Mouse (Mus musculus): ENCODE measurements around the gene Gpr21.
"Not testable (repeated sequence)": the region's sequence is repeated elsewhere in the genome, so short reads cannot be mapped to it uniquely, and the experiment has no call there.

Gene Gpr21
- long read RNA-seq, experiment 1: 0 reads
- long read RNA-seq, experiment 2: 0 reads

- intact Hi-C loops (cut with DNase I): no loop called here
Measured at GRCm38 (mm10) chr2:37516030-37516710, at the start of gene Gpr21. TSS of gene Gpr21 (plus strand) at chr2:37516332.

GRCm38 (mm10) chr2:37479559-37479958 is 36.6 kb upstream of the Gpr21 start:
- intact Hi-C loops (cut with DNase I): no loop called here

- intact Hi-C loops (cut with DNase I): loop anchor here (5.0 kb wide), 1 partner anchor 78 kb away; no protein-coding TSS in a partner anchor
Measured at GRCm38 (mm10) chr2:37480039-37480438, 36.1 kb upstream of the Gpr21 start.

- intact Hi-C loops (cut with DNase I): loop anchor here (5.0 kb wide), 1 partner anchor 82 kb away; no protein-coding TSS in a partner anchor
Measured at GRCm38 (mm10) chr2:37484165-37484564, 32.0 kb upstream of the Gpr21 start.

GRCm38 (mm10) chr2:37485370-37485769 is 30.8 kb upstream of the Gpr21 start:
- intact Hi-C loops (cut with DNase I): loop anchor here (5.0 kb wide), 1 partner anchor 108 kb away; no protein-coding TSS in a partner anchor

- intact Hi-C loops (cut with DNase I): loop anchor here (5.0 kb wide), 1 partner anchor 109 kb away; no protein-coding TSS in a partner anchor
Measured at GRCm38 (mm10) chr2:37486408-37486807, 29.7 kb upstream of the Gpr21 start.

GRCm38 (mm10) chr2:37488956-37489355 is 27.2 kb upstream of the Gpr21 start:
- intact Hi-C loops (cut with DNase I): loop anchor here (5.0 kb wide), 1 partner anchor 112 kb away; no protein-coding TSS in a partner anchor

- intact Hi-C loops (cut with DNase I): no loop called here
Measured at GRCm38 (mm10) chr2:37497321-37497720, 18.8 kb upstream of the Gpr21 start.

GRCm38 (mm10) chr2:37505856-37506255 is 10.3 kb upstream of the Gpr21 start:
- intact Hi-C loops (cut with DNase I): not testable (repeated sequence)

GRCm38 (mm10) chr2:37511134-37511901 is 4.8 kb upstream of the Gpr21 start:
- intact Hi-C loops (cut with DNase I): no loop called here

GRCm38 (mm10) chr2:37516922-37517462 is 860 bp downstream of the Gpr21 start:
- intact Hi-C loops (cut with DNase I): no loop called here

GRCm38 (mm10) chr2:37518561-37519285 is 2.6 kb downstream of the Gpr21 start:
- intact Hi-C loops (cut with DNase I): no loop called here

GRCm38 (mm10) chr2:37519286-37519640 is 3.1 kb downstream of the Gpr21 start:
- intact Hi-C loops (cut with DNase I): no loop called here

GRCm38 (mm10) chr2:37527587-37527986 is 11.5 kb downstream of the Gpr21 start:
- intact Hi-C loops (cut with DNase I): no loop called here

GRCm38 (mm10) chr2:37529397-37529796 is 13.3 kb downstream of the Gpr21 start:
- intact Hi-C loops (cut with DNase I): no loop called here

- intact Hi-C loops (cut with DNase I): no loop called here
Measured at GRCm38 (mm10) chr2:37530766-37531165, 14.6 kb downstream of the Gpr21 start.

GRCm38 (mm10) chr2:37531639-37532038 is 15.5 kb downstream of the Gpr21 start:
- intact Hi-C loops (cut with DNase I): no loop called here

GRCm38 (mm10) chr2:37549346-37550012 is 33.3 kb downstream of the Gpr21 start:
- intact Hi-C loops (cut with DNase I): no loop called here

GRCm38 (mm10) chr2:37556366-37556765 is 40.2 kb downstream of the Gpr21 start:
- intact Hi-C loops (cut with DNase I): no loop called here

GRCm38 (mm10) chr2:37565579-37565978 is 49.4 kb downstream of the Gpr21 start:
- intact Hi-C loops (cut with DNase I): loop anchor here (10.0 kb wide), 1 partner anchor 209 kb away; the partner anchor contains the start of gene Crb2

GRCm38 (mm10) chr2:37566035-37566434 is 49.9 kb downstream of the Gpr21 start:
- intact Hi-C loops (cut with DNase I): loop anchor here (10.0 kb wide), 1 partner anchor 209 kb away; the partner anchor contains the start of gene Crb2
